ENCODE assay signal across 25 mouse cellular contexts in the genomic region with DNA sequence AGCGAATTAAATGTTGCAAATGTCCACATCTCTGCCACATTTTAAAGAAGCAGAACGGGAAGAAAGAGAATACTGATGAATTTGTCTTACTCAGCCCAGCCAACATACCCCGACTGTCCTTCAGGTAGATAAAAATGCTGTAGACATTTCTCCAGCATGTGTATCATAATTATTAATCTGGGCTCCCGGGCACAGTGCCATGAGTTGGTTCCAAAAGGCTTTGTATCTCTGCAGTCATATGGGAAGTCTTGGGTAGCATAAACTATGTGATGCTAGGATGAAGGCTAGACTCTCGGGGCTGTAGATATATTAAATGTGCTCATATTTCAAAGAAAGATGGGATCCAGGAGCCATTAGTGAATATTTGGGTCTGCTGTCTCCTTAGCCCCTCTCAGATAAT. TPM values are rescaled to one million over a fixed set of nuclear protein-coding genes. Genes with fewer than 3 reads are reported as not detected.
DNase-seq lines count a peak whose midpoint lies in the region; ATAC-seq and TF ChIP-seq lines count a peak whose summit lies in the region.
"Had no signal": no experiment of that assay in that cellular context is flagged by ENCODE, and none has a peak within 500 bp of the region (broad histone marks: within the 10 kb centered on the region; RNA-seq: fewer than 3 reads in every experiment).

No protein-coding gene starts in this region.

- 51% methylated on average over 5 of the region's 5 CpGs for WGBS in lung, embryonic 14.5 days

- H3K27ac ChIP-seq in lung, embryonic 14.5 days (ENCODE audit: low read depth): no peak overlapping the region
- H3K27ac ChIP-seq: heart, adult 2 months; hindbrain, embryonic 15.5 days; kidney, postnatal 0 days; limb, embryonic 12.5 days; liver, embryonic 15.5 days; lung, embryonic 15.5 days; stomach, embryonic 15.5 days had no signal

- H3K4me1 ChIP-seq in lung, embryonic 14.5 days (ENCODE audit: insufficient read depth): 0 out of 2 replicates have a peak, but pooled peaks cover 9% of the 10 kb centered on the region
- H3K4me1 ChIP-seq: hindbrain, embryonic 15.5 days; limb, embryonic 12.5 days; liver, embryonic 15.5 days; lung, embryonic 15.5 days; stomach, embryonic 15.5 days had no signal

- TF ChIP-seq CTCF in lung, embryonic 14.5 days (IDR thresholded peaks at IDR 0.05; ENCODE audit: low read depth): no peak
- TF ChIP-seq CTCF in brain, embryonic 14.5 days (IDR thresholded peaks at IDR 0.05; ENCODE audit: borderline replicate concordance, extremely low read depth, insufficient read depth, insufficient read length): no peak

- H3K4me2 ChIP-seq in lung, embryonic 14.5 days: no peak overlapping the region
- H3K4me2 ChIP-seq: heart, embryonic 12.5 days; hindbrain, embryonic 15.5 days; limb, embryonic 12.5 days; liver, embryonic 15.5 days; lung, embryonic 15.5 days; stomach, embryonic 15.5 days had no signal

- no peak overlapping the region for H3K9ac ChIP-seq in lung, embryonic 14.5 days
- H3K9ac ChIP-seq: heart, embryonic 12.5 days; hindbrain, embryonic 15.5 days; limb, embryonic 12.5 days; liver, embryonic 15.5 days; lung, embryonic 15.5 days; stomach, embryonic 15.5 days had no signal

- H3K9me3 ChIP-seq in lung, embryonic 14.5 days (ENCODE audit: low read depth, low read length): no peaks in the 10 kb centered on the region
- H3K9me3 ChIP-seq: G1E; heart, embryonic 12.5 days; hindbrain, embryonic 15.5 days; limb, embryonic 12.5 days; liver, embryonic 15.5 days; lung, embryonic 15.5 days; stomach, embryonic 15.5 days had no signal

- TF ChIP-seq POLR2A in brain, embryonic 14.5 days (IDR thresholded peaks at IDR 0.05; ENCODE audit: borderline replicate concordance, extremely low read depth, insufficient read depth, insufficient read length, poor library complexity, severe bottlenecking): no peak

- no peak for ATAC-seq in cerebellum, adult (ENCODE audit: insufficient number of reproducible peaks, low FRiP score, low TSS enrichment)
- no peak for ATAC-seq in lung, embryonic 14.5 days (ENCODE audit: insufficient read depth)
- ATAC-seq in CD4-positive, CD25-positive, alpha-beta regulatory T cell, adult 4 months: no peak
- ATAC-seq: forebrain, embryonic 16.5 days had no signal

- no peaks in the 10 kb centered on the region for H3K27me3 ChIP-seq in lung, embryonic 14.5 days (ENCODE audit: insufficient read depth, low read length)
- H3K27me3 ChIP-seq: heart, embryonic 12.5 days; hindbrain, embryonic 15.5 days; limb, embryonic 12.5 days; liver, embryonic 15.5 days; lung, embryonic 15.5 days; stomach, embryonic 15.5 days had no signal

- peak; percentile 19 for DNase-seq in cerebellum, adult 11-12 months
- peak; percentile 28 for DNase-seq in lung, embryonic 14.5 days
- DNase-seq in lung, postnatal 4 days: no peak
- peak; percentile 36 for DNase-seq in brain, embryonic 14.5 days (ENCODE audit: low read depth)
- DNase-seq in cerebellum, postnatal 14 days: peak; percentile 73 to 77
- no peak for DNase-seq in natural killer cell, adult 2 months (ENCODE audit: low spot score in 2 of 2)
- DNase-seq: adrenal gland, adult 8-10 months; heart, adult 2 months; heart, postnatal 4 days; kidney, adult 8-10 months; kidney, postnatal 4 days; layer of hippocampus, adult 9-11 months; right cerebral cortex, postnatal 25 days had no signal

- no peaks in the 10 kb centered on the region for H3K36me3 ChIP-seq in lung, embryonic 14.5 days (ENCODE audit: insufficient read depth)
- H3K36me3 ChIP-seq: G1E; heart, embryonic 12.5 days; hindbrain, embryonic 15.5 days; limb, embryonic 12.5 days; liver, embryonic 15.5 days; lung, embryonic 15.5 days; stomach, embryonic 15.5 days had no signal

- H3K4me3 ChIP-seq in lung, embryonic 14.5 days (ENCODE audit: low read depth, low read length): no peak overlapping the region
- H3K4me3 ChIP-seq: erythroblast, embryonic 14.5 days; heart, adult 2 months; heart, embryonic 12.5 days; hindbrain, embryonic 15.5 days; limb, embryonic 12.5 days; liver, embryonic 15.5 days; lung, embryonic 15.5 days; stomach, embryonic 15.5 days had no signal

RNA-seq across cellular contexts. Expression of a gene that starts 53.1 kb away (rescaled TPM):
- 79.6 and 84.3 TPM in 2 replicates for polyA plus RNA-seq in lung, embryonic 14.5 days (2014; fragmentation: Nextera tagmentation; extraction: Ambion mirVana)
- polyA plus RNA-seq in brain, embryonic 14.5 days (2012; rRNA removed): 46.3 and 54.3 TPM in 2 replicates
- 100 to 1,000 TPM; 111 to 124 TPM for polyA plus RNA-seq in CD4-positive, CD25-positive, alpha-beta regulatory T cell, adult 4 months (2017; shearing (Covaris generic))

Comparison
In these comparisons a context has a peak if more than half of its experiments do, and no peak if none do; other contexts are left out.
1. DNase-seq: peak in cerebellum, adult 11-12 months (single experiment), lung, embryonic 14.5 days (single experiment), brain, embryonic 14.5 days (single experiment) and cerebellum, postnatal 14 days (2 of 2); none in lung, postnatal 4 days (0 of 2) and natural killer cell, adult 2 months (0 of 2).